Mouse (Mus musculus) urinary bladder, postnatal 36 days (tissue): ENCODE results near the gene Arid4a.

Experiments
- DNase-seq, 2 experiments: peaks; one replicate each; pipeline ENCODE4 v3.0.0; 2022; ENCODE audit warnings: low spot score in 2 of 2, mixed read lengths in 1 of 2

The Arid4a gene

DNA sequence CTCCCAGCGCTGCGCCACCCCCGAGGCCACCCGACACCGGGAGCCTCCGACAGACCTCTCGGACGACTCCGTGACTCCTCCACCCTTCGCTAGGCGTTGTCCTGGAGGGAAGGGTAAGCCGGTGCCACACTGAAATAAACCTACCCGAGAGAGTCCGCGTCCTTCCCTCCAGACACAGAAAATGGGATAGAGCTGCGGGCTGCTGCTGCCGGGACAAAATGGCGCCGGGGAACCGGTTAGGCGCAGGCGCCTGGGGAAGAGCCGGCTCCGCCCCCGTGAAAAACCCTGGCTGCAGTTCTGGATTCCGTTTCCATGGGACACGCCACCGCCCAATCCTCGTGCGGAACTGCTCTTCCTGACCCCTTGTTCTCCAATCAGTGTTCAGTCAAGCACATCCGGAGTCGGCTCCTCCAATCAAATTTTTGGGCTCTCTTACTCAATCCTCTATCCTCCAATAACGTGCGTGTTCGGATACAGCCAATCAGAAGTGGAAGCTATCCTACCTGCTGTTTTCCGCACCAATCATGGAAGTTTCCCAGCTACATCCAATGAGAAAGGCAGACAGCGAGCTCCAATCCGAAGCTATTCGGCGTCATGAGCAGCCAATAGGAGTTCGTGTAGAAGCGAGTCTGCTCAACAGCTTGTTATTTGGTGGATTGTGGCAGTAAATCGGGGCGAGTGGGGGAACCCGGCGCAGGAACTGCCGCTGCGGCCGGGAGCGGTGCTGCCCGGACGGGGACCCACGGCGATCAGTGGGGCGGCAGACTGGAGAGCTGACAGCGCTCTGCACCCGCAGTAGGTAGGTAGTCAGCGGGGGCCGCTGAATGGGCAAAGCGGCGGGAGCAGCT lies at the start of gene Arid4a:
Arid4a (plus strand) TSS at position 628 of the 848 bp plus-strand sequence.
- DNase-seq, result peak; percentile 93 to 95

GRCm38 (mm10) chr12:70967581-70967980 lies 48.2 kb upstream of the Arid4a start:
- DNase-seq, result no peak

DNA sequence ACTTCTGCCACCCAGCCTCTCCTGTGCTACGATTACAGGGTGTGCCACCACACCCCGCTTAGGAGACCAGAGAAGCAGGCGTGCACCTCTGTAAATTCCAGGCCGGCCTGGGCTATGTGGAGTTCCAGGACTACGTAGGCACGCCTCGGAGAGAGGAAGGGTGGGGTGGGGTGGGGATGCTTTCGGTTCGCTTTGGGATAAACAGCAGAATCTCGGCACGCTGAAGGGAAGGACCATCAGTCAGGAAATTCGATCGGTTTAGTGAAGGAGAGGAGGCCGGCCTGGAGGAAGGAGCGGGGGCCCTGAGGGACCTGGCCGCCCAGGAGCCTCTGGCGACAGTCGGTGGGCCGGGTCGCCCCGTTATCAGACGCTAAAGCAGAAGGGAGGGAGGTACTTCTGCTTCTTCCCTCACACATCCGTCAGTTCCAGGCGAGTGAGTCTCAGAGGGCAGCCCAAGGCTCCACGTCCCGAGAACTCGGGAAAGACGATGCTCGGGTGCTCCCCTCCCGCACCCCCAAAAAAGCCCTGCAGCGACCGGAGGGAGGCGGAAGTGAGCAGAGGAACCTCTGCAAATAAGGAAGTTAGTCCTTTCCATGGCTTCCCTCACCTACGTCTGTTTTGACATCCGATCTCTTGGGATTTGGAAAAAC lies 47.5 kb upstream of the Arid4a start:
- DNase-seq, result peak; percentile 66 to 81

GRCm38 (mm10) chr12:70968791-70969307 lies 46.9 kb upstream of the Arid4a start:
- DNase-seq, result peak; percentile 86 to 89

GRCm38 (mm10) chr12:70969485-70970184 lies 46.2 kb upstream of the Arid4a start:
- peak; percentile 37 to 50 for DNase-seq

DNA sequence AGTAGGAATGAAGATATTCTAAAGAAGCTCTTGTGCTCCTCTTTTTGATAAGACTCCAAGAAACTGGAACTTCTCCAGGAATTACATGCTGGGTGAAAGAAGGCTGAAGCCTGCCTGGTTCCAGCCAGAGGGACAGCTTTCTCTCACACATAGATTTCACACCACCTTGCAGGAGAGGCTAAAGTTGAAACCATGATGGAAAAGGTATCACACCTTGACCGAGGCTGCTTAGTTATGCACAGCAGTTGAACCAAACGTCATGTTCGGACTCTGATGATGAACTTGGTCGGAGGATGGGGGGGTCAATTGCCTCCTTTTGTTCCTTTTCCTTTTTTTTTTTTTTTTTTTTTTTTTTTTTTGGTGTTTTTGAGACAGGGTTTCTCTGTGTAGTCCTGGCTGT lies 42.0 kb upstream of the Arid4a start:
- no peak for DNase-seq

DNA sequence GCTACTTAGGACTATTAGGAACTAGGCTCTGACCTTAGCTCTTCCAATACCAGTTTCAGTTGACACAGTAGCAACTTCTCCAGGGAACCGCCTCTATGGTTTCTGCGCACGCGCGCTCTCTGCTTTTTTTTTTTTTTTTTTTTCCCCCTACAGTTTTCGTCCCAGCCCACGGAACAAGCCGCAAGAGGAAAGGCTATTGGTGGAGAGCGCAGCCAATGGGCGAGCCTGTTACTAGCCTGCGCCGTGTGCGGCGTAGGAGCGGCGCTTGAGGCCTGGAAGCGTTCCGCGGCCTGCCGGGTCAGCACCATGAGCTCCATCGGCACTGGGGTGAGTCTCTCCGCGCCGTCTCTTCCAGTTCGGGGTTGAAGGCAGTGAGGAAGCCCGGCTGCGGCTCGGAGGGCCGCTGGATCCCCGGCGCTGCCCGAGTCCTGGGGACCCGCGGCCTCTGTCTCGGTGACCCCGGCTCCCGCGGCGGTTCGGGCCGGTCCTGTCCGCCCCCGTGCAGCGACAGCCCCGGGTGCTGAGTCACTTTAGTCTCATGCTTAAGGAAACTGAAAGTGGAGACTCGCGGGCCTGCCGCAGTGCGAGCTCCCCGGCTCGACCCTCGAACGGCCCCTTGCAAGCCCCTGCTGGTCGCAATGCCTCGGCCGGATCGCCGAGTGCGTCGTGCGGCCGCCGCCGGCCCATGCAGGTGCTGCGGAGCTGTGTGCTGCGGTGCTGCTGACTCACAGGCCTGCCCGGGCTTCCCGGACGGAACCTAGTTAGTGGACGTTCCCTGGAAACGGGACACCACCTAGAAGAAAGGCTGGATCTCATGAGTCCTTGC lies 41.1 kb upstream of the Arid4a start, which contains the start of gene Psma3:
Psma3 (plus strand) TSS at position 181 of the 826 bp plus-strand sequence.
- peak; percentile 84 to 89 for DNase-seq

DNA sequence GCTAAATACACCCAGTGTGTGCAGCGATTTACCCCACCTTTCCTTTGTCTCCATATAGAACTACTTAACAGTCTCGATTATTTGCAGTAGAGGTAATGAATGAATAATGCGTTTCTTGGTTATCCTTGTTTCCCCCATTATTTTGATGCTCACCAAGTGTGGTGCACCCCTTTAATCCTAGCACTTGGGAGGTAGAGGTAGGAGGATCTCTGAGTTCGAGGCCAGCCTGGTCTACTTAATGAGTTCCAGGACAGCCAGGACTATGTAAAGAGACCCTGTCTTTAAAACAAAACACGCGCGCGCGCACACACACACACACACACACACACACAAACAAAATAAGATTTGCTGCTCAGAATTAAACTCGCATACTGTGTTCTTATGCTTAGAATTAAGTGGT lies 40.4 kb upstream of the Arid4a start:
- no peak for DNase-seq

DNA sequence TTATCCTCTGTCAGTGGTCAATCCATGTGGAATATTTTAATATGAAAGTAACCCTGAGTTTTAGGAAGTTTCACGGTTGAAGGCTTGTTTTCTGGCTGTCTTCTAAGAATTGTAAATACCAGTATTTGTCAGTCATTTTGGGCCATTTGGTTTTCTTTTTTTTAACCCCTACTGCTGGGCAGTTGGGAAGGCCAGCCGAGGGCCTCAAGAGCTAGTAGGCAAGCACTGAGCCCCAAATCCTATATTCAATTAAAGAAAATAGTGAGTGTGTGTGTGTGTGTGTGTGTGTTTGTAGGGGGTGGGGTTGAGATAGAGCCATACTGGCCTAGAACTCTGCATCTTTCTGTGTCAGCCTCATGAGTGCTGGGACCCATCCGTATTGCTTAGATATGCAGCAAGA lies 39.9 kb upstream of the Arid4a start:
- DNase-seq, result no peak

- DNase-seq, result no peak
These were observed 37.4 kb upstream of the Arid4a start for GRCm38 (mm10) chr12:70978345-70978744.

DNA sequence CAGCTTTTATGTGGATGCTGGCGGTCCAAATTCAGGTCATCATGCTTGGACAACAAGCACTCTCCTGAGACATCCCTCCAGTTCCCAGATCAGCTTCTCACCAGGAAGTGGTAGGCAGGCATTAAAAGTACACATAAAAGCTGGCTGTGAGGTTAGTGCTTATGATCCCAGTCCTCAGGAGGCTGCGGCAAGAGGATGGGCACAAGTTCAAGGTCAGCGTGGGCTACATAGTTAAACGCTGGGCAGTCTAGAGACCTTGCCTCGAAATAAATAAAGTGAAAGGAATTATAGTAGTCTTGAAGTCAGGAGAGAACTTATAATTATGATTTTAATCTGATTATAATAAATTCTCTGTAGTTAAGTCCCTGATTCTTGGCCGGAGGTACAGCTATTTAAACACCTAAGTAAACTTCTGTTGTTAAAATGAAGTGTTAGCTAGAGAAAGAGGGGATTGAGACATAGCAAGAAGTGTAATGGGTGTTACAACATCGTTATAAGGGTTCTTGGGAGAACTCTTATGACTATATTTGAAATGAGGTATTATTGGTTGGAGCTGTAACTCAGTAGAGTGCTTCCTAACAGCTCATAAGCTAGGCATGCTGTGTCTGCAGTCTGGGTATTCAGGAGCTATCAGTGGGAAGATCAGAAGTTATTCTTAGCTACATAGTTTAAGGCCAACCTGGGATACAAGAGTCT lies 30.8 kb upstream of the Arid4a start:
- no peak for DNase-seq

DNA sequence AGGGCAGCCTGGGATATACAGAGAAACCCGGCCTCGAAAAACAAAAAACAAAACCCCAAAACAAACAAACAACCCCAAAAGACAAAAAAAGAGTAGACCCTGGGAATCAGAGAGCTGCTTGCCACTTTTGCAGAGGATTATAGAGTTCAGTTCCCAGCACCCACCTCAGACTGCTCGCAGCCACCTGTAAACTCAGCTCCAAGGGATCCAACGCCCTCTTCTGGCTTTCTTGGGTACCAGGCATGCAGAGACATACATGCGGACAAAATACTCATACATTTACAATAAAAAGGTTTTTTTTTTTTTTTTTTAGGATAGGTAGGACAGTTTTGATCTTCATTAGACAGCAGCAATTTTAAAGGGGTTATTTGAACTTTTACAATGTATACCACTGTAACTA lies 18.6 kb upstream of the Arid4a start:
- DNase-seq, result no peak

DNA sequence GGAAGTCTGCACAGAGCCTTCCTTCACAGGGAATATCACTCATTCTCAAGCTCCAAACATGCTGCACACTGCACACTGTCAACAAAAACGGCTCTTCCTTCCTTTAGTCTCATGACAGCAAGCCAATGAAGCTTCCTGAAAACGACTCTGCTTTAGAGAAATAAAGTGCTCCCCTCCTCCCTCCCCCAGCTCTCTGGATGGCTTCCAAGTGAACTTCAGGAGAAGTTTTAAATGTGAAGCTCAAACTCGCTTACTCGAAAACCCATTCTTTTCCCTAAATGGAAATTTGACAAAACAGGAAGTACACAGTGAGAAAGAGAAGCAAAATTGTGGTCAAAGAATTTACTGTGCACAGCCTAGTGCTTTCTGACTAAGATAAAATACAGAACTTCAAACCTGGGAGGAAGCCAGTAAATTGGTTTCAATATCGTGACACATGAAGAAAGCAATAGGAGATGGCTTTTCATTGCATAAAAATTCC lies 16.3 kb upstream of the Arid4a start:
- DNase-seq, result peak in 1 of 2 experiments; percentile 17

- DNase-seq, result no peak
These were observed 15.4 kb upstream of the Arid4a start for GRCm38 (mm10) chr12:71000344-71000743.

GRCm38 (mm10) chr12:71001456-71001855 lies 14.3 kb upstream of the Arid4a start:
- DNase-seq, result no peak

GRCm38 (mm10) chr12:71003760-71004426 lies 11.9 kb upstream of the Arid4a start:
- DNase-seq, result no peak

GRCm38 (mm10) chr12:71006141-71006540 lies 9.6 kb upstream of the Arid4a start:
- no peak for DNase-seq

GRCm38 (mm10) chr12:71006901-71007300 lies 8.9 kb upstream of the Arid4a start:
- DNase-seq, result no peak

DNA sequence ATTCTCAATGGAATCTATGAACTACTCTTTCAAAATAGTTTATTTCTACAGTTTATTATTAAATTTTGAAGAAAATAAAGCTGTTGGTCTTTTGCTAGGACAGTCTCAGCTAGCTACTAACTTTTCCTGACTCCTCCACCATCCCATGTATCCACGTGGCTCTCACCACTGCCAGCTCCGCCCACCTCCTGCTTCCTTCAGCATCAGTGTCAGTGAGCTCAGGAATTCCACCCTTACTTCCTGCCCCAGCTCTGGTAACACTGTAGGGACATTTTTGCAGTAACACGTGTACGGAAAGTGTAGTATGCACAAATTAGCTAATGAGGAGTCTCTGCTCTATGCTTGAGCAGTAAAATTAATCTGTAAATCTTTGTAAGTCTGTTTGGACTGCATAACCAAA lies 6.0 kb upstream of the Arid4a start:
- peak in 1 of 2 experiments; percentile 22 for DNase-seq

GRCm38 (mm10) chr12:71014845-71015362 lies 886 bp upstream of the Arid4a start:
- peak in 1 of 2 experiments; percentile 25 for DNase-seq
